Mouse (Mus musculus) liver, embryonic 14.5 days (tissue): Measurements from ENCODE around the gene Foxk1.

Experiments used
- CTCF ChIP-seq: IDR thresholded peaks from 2 replicates; pipeline ENCODE4 v1.5.1; 2016; ENCODE audit warnings: antibody characterized with exemption, low read depth, control low read depth
- EP300 ChIP-seq: IDR thresholded peaks from 2 replicates; pipeline ENCODE4 v1.6.1; 2016; ENCODE audit warnings: antibody characterized with exemption, low read depth

DNA sequence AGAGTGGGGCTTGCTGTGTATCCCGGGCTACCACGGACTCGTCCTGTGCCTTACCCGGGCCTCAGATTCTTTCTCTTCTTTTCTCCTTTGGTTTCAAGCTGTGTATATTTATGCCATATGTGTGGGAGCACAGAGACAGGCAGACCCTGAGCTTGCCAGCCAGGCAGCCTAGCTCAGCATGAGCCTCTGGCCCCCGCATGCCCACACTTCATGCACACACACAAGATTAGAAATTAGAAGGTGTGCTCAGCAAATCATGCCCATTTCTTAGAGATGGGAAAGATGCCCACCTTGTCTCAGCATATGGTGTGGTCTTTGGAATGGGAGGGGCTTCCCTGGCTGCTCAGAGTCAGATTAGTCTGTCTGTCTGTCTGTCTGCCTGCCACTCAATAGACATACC is 32.8 kb downstream of the Foxk1 start:
- TF ChIP-seq CTCF: no peak
- TF ChIP-seq EP300: no peak
